Mouse (Mus musculus): ENCODE data around the gene Cnpy2. TPM values are rescaled to one million over a fixed set of nuclear protein-coding genes. Genes with fewer than 3 reads are reported as not detected.
"Not testable (repeated sequence)": the region's sequence is repeated elsewhere in the genome, so short reads cannot be mapped to it uniquely, and the experiment has no call there.

The Cnpy2 gene
- polyA plus RNA-seq, 1 experiment from 2014 or later = 209 TPM

DNA sequence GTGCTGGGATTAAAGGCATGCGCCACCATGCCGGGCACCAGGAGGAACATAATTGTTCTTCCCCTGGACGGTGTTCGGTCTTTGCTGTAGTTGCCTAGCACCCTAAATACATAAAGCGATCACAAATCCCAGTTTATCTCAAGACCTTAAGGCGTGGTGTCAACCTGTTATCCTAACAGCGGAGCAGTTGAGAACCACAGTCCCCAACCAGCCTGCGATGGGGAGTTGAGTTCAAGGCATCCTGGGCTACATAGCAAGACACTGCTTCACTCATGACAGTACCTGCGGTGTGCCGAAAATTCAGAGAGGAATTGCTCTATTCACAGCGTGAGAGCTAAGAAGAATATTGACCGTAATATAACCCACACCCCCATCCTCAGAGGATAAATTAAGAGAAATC lies 618 bp upstream of the Cnpy2 start:
- Histone ChIP-seq H3K27ac (ENCODE audit: poor library complexity, severe bottlenecking) (no peak overlapping the region), H3K9me3 (replicated peaks) (no peaks in the 10 kb centered on the region), H3K9ac (no peak overlapping the region), H3K27me3 (replicated peaks) (no peaks in the 10 kb centered on the region), H3K4me1 (replicated peaks) (peaks cover 16% of the 10 kb centered on the region), H3K4me3 (peak overlapping the region; percentile 85), H3K4me2 (peak overlapping the region; percentile 58), H3K36me3 (peaks cover 62% of the 10 kb centered on the region)
- no peak for ATAC-seq (ENCODE audit: insufficient number of reproducible peaks, low FRiP score)
- 47% methylated on average over 12 of the region's 12 CpGs for WGBS

DNA sequence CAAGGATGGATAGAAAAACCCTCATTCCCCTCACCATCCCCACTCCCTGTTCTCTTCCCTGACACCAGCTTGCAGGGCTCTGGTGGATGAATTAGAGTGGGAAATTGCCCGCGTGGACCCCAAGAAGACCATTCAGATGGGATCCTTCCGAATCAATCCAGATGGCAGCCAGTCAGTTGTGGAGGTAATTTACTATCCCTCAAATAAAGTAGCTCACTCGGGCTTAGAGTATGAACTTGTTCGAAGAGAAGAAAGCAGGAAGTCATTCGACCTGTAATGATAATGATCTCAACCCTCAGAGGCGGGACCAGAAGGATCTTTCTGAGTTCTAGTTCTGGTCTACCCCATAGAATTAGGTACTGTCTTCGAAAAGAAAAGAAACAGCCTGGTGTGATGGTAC lies 1.3 kb downstream of the Cnpy2 start:
- peak overlapping the region; percentile 85 for H3K4me3 ChIP-seq
- no peaks in the 10 kb centered on the region for H3K9me3 ChIP-seq (replicated peaks)
- peak overlapping the region; percentile 93 for H3K9ac ChIP-seq
- no peaks in the 10 kb centered on the region for H3K27me3 ChIP-seq (replicated peaks)
- H3K4me1 ChIP-seq (replicated peaks) = peaks cover 16% of the 10 kb centered on the region
- H3K36me3 ChIP-seq = peaks cover 63% of the 10 kb centered on the region
- peak overlapping the region; percentile 83 for H3K4me2 ChIP-seq
- H3K27ac ChIP-seq (ENCODE audit: poor library complexity, severe bottlenecking) = no peak overlapping the region
- WGBS = 69% methylated on average over 8 of the region's 8 CpGs
- no peak for ATAC-seq (ENCODE audit: insufficient number of reproducible peaks, low FRiP score)

DNA sequence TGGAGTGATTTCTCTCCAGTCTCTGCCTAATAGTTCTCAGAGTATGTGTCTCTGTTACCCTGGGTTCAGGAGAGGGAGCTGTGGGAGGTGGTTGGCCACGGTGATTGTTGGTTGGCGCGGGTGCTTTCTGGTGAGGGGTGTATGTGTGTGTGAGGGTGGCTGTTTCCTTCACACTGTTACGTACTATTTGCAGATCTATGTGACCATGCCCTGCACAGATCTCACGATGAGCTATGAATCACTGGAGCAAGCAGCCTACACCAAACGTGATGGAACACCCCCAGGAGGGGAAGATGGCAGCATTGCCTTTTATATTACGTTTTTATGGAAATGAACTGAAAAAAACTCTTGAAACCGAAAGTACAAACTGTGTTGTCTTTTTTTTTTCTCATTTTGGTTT lies 4.6 kb downstream of the Cnpy2 start:
- Histone ChIP-seq H3K27me3 (replicated peaks) (no peaks in the 10 kb centered on the region), H3K4me1 (replicated peaks) (peaks cover 10% of the 10 kb centered on the region), H3K36me3 (peaks cover 47% of the 10 kb centered on the region), H3K9ac (no peak overlapping the region), H3K9me3 (replicated peaks) (no peaks in the 10 kb centered on the region), H3K4me3 (no peak overlapping the region), H3K27ac (ENCODE audit: poor library complexity, severe bottlenecking) (no peak overlapping the region), H3K4me2 (no peak overlapping the region)
- ATAC-seq (ENCODE audit: insufficient number of reproducible peaks, low FRiP score) = no peak
- WGBS = 95% methylated on average over 8 of the region's 8 CpGs

DNA sequence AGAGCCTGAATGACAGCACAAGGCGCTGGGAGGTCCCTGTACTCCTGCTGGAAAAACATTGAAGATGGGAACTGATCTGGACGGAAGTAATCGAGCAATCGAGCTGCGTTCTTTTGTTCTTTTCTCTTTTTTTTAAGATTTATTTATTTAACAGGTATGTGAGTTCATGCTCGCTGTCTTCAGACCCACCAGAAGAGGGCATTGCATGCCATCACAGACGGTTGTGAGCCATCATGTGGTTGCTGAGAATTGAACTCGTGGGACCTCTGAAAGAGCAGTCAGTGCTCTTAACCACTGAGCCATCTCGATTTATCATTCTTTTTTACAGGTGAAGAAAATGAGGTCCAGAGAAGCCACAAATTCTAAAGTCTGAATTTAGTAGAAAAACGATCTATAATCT lies 5.4 kb downstream of the Cnpy2 start:
- WGBS = 89% methylated on average over 10 of the region's 10 CpGs
- Histone ChIP-seq H3K36me3 (peaks cover 47% of the 10 kb centered on the region), H3K27me3 (replicated peaks) (no peaks in the 10 kb centered on the region), H3K4me3 (no peak overlapping the region), H3K9me3 (replicated peaks) (no peaks in the 10 kb centered on the region), H3K4me1 (replicated peaks) (peaks cover 10% of the 10 kb centered on the region), H3K4me2 (no peak overlapping the region), H3K9ac (no peak overlapping the region), H3K27ac (ENCODE audit: poor library complexity, severe bottlenecking) (no peak overlapping the region)
- ATAC-seq (ENCODE audit: insufficient number of reproducible peaks, low FRiP score) = no peak

DNA sequence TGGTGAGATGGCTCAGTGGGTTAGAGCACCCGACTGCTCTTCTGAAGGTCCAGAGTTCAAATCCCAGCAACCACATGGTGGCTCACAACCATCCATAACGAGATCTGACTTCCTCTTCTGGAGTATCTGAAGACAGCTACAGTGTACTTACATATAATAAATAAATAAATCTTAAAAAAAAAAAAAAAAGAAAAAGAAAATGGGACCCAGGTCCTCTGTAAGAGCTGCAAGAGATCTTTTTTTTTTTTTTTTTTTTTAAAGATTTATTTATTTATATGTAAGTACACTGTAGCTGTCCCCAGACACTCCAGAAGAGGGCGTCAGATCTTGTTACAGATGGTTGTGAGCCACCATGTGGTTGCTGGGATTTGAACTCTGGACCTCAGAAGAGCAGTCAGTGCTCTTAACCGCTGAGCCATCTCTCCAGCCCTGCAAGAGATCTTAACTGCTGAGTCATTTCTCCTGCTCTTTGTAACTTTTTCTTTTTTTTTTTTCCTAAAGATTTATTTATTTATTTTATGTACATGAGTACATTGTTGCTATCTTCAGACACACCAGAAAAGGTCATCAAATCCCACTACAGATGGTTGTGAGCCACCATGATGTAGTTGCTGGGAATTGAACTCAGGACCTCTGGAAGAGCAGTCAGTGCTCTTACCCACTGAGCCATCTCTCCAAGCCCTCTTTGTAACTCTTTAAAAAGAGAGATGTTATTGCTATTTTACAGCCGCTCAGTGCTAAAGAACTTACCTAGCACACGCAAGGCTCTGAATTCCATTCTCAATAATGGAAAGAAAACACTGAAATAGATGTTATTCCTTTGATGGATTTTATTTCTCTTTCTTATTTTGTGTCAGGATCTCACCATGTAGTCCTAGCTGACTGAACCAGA lies 10.3 kb downstream of the Cnpy2 start:
- H3K9me3 ChIP-seq (replicated peaks); H3K27ac ChIP-seq (ENCODE audit: poor library complexity, severe bottlenecking); H3K27me3 ChIP-seq (replicated peaks); H3K4me3 ChIP-seq; ATAC-seq (ENCODE audit: insufficient number of reproducible peaks, low FRiP score); H3K4me2 ChIP-seq; H3K9ac ChIP-seq: not testable (repeated sequence)
- 75% methylated on average over 6 of the region's 6 CpGs for WGBS
- peaks cover 14% of the 10 kb centered on the region for H3K4me1 ChIP-seq (replicated peaks)
- peaks cover 17% of the 10 kb centered on the region for H3K36me3 ChIP-seq

DNA sequence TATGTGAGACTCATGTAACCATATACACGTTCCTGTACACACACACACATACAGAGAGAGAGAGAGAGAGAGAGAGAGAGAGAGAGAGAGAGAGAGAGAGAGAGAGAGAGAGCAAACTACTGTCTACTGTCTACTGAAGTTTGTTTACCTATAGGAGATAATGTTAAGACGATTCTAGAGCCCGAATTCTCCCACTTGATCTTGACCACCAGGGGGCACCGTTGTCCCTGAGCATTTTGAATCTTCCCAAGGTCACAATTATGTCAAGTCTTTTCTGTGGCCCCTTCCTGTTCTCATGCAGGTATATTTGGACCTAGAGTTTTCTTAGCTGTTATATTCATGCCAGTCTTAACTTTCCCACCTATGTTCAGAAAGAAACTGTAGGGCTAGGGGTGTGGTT lies 13.3 kb downstream of the Cnpy2 start:
- H3K4me2 ChIP-seq = no peak overlapping the region
- no peaks in the 10 kb centered on the region for H3K27me3 ChIP-seq (replicated peaks)
- WGBS = 3% methylated on average over 4 of the region's 4 CpGs
- H3K36me3 ChIP-seq = peaks cover 3% of the 10 kb centered on the region; the same call in 1 of the 2 replicates
- H3K27ac ChIP-seq (ENCODE audit: poor library complexity, severe bottlenecking) = peak overlapping the region; percentile 35; the same call in 1 of the 2 replicates
- H3K4me3 ChIP-seq = no peak overlapping the region
- ATAC-seq (ENCODE audit: insufficient number of reproducible peaks, low FRiP score) = no peak
- H3K9me3 ChIP-seq (replicated peaks) = no peaks in the 10 kb centered on the region
- peaks cover 38% of the 10 kb centered on the region for H3K4me1 ChIP-seq (replicated peaks)
- H3K9ac ChIP-seq = no peak overlapping the region

DNA sequence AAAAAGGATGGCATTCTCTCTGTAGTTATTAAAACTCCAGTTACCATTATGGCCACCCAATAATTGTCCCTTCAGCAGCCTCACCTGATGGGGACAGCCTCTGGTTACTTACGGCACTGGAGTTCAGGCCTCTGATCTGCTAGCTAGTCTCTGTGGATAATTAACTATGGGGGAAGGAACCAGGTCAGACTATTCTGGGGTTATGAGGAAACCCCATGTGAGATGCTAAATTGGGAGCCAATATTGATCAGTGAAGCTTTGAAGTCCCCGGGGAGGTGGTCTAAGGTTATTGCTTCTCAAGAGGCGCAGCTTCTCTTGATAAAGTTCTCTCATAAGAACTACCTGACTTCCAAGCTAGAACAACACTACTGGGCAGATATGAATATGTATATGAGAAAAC lies 13.9 kb downstream of the Cnpy2 start:
- H3K4me3 ChIP-seq = no peak overlapping the region
- 85% methylated on average over 3 of the region's 3 CpGs for WGBS

DNA sequence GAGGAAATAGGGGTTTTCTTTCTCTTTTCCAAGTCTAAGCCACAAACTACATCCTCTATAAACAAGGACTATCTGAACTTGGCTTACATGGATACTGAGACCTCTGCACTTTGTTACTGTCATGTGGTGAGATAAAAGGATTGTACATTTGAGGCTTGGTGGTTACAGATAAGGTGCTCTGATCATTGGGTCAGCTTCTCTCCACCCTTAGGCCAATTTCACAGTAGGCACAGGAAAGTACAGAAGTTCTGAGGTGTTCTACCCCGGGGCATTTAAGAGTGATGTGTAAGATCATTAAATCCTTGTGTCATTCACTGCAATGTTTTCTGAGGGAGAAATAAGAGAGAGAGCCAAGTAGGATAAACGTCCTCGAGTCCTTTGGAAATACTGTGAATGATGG lies 14.3 kb downstream of the Cnpy2 start:
- no peaks in the 10 kb centered on the region for H3K9me3 ChIP-seq (replicated peaks)

More for the DNA sequence above, 13.9 kb downstream of the Cnpy2 start:
- Histone ChIP-seq H3K9ac (no peak overlapping the region), H3K9me3 (replicated peaks) (no peaks in the 10 kb centered on the region), H3K27ac (ENCODE audit: poor library complexity, severe bottlenecking) (peak overlapping the region; percentile 35; the same call in 1 of the 2 replicates), H3K36me3 (peaks cover 3% of the 10 kb centered on the region; the same call in 1 of the 2 replicates), H3K4me2 (no peak overlapping the region), H3K27me3 (replicated peaks) (no peaks in the 10 kb centered on the region), H3K4me1 (replicated peaks) (peaks cover 43% of the 10 kb centered on the region)
- no peak for ATAC-seq (ENCODE audit: insufficient number of reproducible peaks, low FRiP score)

DNA sequence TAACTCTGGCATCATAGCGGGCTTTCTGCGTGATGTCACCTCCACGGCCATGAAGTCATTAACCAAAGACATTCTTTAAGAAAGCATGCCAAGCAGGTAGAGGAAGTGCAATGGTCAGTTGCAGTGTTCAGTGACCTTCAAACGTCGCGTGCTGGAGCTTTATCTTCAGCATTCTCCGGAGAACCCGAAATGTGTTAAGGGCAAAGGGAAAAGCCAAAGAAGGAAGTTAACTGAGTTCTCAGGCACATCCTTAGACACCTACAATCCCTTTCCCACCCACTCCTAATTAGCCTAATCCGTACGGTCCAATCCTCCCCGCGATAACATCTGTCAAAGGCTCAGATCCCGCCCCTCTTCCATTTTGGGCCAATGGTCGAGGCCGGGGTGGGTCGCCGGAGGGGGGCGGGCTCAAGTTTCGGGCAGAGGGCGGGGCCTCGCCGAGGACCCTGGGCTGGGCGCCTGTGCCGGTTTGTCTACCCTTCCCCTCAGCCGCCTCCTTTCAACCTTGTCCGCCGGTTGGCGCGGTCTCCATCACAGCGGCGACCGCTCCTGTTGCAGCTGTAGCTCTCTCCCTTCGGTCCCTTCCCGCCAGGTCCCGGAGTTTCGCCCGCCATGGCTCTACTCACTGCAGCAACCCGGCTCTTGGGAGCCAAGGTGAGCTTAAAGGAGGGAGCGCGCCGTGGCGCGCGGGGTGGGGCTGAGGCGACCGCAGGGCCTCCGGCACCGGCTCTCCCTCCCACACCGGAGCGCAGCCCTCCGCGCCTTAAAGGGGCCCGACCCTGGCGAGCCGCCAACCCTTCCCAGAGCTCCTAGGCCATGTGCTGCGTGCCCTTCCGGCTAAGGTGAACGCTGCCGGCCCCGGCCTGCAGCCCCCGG lies 15.3 kb downstream of the Cnpy2 start, which contains the start of gene Cs:
Cs (plus strand) TSS at position 429 of the 876 bp plus-strand sequence.
- Histone ChIP-seq H3K36me3 (peaks cover 3% of the 10 kb centered on the region; the same call in 1 of the 2 replicates), H3K9me3 (replicated peaks) (no peaks in the 10 kb centered on the region), H3K27me3 (replicated peaks) (no peaks in the 10 kb centered on the region), H3K27ac (ENCODE audit: poor library complexity, severe bottlenecking) (peak within 1 kb of the TSS; percentile 98), H3K9ac (peak within 1 kb of the TSS; percentile 87), H3K4me2 (peak within 1 kb of the TSS; percentile 86), H3K4me1 (replicated peaks) (peaks cover 49% of the 10 kb centered on the region), H3K4me3 (peak within 1 kb of the TSS; percentile 94)
- peak; percentile 99 for ATAC-seq (ENCODE audit: insufficient number of reproducible peaks, low FRiP score)
- WGBS = 2% methylated on average over 59 of the region's 61 CpGs

More for the DNA sequence above, 14.3 kb downstream of the Cnpy2 start:
- peaks cover 47% of the 10 kb centered on the region for H3K4me1 ChIP-seq (replicated peaks)
- no peaks in the 10 kb centered on the region for H3K27me3 ChIP-seq (replicated peaks)
- ATAC-seq (ENCODE audit: insufficient number of reproducible peaks, low FRiP score) = no peak
- peak overlapping the region; percentile 86 for H3K4me2 ChIP-seq
- H3K27ac ChIP-seq (ENCODE audit: poor library complexity, severe bottlenecking) = peak overlapping the region; percentile 93
- H3K9ac ChIP-seq = no peak overlapping the region; the same call in 1 of the 2 replicates
- H3K4me3 ChIP-seq = peak overlapping the region; percentile 94; the same call in 1 of the 2 replicates
- WGBS = 61% methylated on average over 3 of the region's 3 CpGs
- peaks cover 3% of the 10 kb centered on the region; the same call in 1 of the 2 replicates for H3K36me3 ChIP-seq

DNA sequence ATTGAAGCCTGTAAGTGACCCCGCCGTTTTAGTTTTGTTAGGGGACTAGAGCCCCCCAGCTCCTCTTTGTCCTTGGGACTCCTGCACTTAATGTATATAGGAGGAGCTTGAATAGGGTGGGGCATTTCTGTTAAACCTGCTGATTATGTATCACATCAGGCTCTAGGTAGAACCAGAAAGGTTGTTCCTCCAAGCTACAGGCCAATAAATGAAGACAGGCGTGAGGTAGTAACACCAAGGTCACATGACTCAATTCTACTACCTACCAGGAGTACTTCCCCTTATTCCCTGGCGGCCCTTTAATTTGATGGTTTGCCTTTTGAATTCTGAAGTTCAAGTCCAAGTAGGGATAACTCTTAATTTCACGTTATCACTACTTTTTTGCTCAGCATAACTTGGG lies 16.2 kb downstream of the Cnpy2 start:
- Histone ChIP-seq H3K27me3 (replicated peaks) (no peaks in the 10 kb centered on the region), H3K4me1 (replicated peaks) (peaks cover 54% of the 10 kb centered on the region), H3K4me3 (peak overlapping the region; percentile 94), H3K36me3 (peaks cover 3% of the 10 kb centered on the region; the same call in 1 of the 2 replicates), H3K4me2 (peak overlapping the region; percentile 86), H3K9ac (peak overlapping the region; percentile 87), H3K27ac (ENCODE audit: poor library complexity, severe bottlenecking) (peak overlapping the region; percentile 98), H3K9me3 (replicated peaks) (no peaks in the 10 kb centered on the region)
- WGBS = 14% methylated on average over 5 of the region's 5 CpGs
- no peak for ATAC-seq (ENCODE audit: insufficient number of reproducible peaks, low FRiP score)

DNA sequence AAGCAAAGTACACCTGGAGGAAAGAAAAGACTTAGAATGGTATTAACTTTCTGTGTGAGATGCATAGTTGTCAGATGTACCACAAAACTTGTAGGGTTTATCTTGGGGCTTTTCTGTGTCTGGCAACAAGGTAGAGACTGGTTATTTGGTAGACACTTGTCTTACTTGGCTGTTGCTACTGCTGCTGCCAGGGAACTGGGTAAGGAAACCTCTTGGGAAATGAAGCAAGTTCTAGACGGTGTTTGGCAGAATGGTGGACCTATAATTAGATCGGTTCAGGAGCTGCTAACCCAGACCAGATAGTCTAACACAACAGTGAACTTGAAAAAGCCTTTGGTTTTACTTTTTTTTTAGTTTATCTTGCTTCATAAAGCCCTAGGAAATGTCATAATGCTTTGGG lies 16.7 kb downstream of the Cnpy2 start:
- H3K4me2 ChIP-seq = peak overlapping the region; percentile 86
- H3K4me1 ChIP-seq (replicated peaks) = peaks cover 59% of the 10 kb centered on the region

More for the DNA sequence above, 16.7 kb downstream of the Cnpy2 start:
- WGBS = 22% methylated on average over 2 of the region's 2 CpGs
- Histone ChIP-seq H3K36me3 (peaks cover 3% of the 10 kb centered on the region; the same call in 1 of the 2 replicates), H3K4me3 (peak overlapping the region; percentile 94), H3K27ac (ENCODE audit: poor library complexity, severe bottlenecking) (peak overlapping the region; percentile 98; the same call in 1 of the 2 replicates), H3K9ac (peak overlapping the region; percentile 87), H3K9me3 (replicated peaks) (no peaks in the 10 kb centered on the region), H3K27me3 (replicated peaks) (no peaks in the 10 kb centered on the region)
- no peak for ATAC-seq (ENCODE audit: insufficient number of reproducible peaks, low FRiP score)
